Mouse (Mus musculus): ENCODE measurements around the gene Map1a.

The Map1a gene

GRCm38 (mm10) chr2:121288901-121289729, at the start of gene Map1a:
Map1a (plus strand) TSS chr2:121289600.
- peak; percentile 99 for DNase-seq

GRCm38 (mm10) chr2:121244099-121244498, 45.3 kb upstream of the Map1a start:
- DNase-seq: no peak

GRCm38 (mm10) chr2:121249758-121250157, 39.6 kb upstream of the Map1a start:
- no peak for DNase-seq

GRCm38 (mm10) chr2:121268446-121268845, 21.0 kb upstream of the Map1a start:
- DNase-seq: peak; percentile 82

GRCm38 (mm10) chr2:121270521-121271235, 18.7 kb upstream of the Map1a start:
- no peak for DNase-seq

- DNase-seq: peak; percentile 100
Observed at GRCm38 (mm10) chr2:121271236-121271927, 18.0 kb upstream of the Map1a start, which contains the start of gene Trp53bp1. Trp53bp1 (minus strand) TSS chr2:121271407.

- DNase-seq: no peak
Observed at GRCm38 (mm10) chr2:121271928-121272516, 17.4 kb upstream of the Map1a start.

- DNase-seq: peak; percentile 67
Observed at GRCm38 (mm10) chr2:121287850-121288249, 1.6 kb upstream of the Map1a start.

- DNase-seq: peak; percentile 86
Observed at GRCm38 (mm10) chr2:121289730-121290540, 535 bp downstream of the Map1a start.

- DNase-seq: no peak
Observed at GRCm38 (mm10) chr2:121292316-121293013, 3.1 kb downstream of the Map1a start.

GRCm38 (mm10) chr2:121294182-121294581, 4.8 kb downstream of the Map1a start:
- DNase-seq: peak; percentile 98

- peak; percentile 97 for DNase-seq
Observed at GRCm38 (mm10) chr2:121294753-121295607, 5.6 kb downstream of the Map1a start.

GRCm38 (mm10) chr2:121295608-121296571, 6.5 kb downstream of the Map1a start:
- DNase-seq: peak; percentile 95

GRCm38 (mm10) chr2:121296754-121297231, 7.4 kb downstream of the Map1a start:
- peak; percentile 88 for DNase-seq

GRCm38 (mm10) chr2:121297701-121298100, 8.3 kb downstream of the Map1a start:
- no peak for DNase-seq

GRCm38 (mm10) chr2:121298131-121298530, 8.7 kb downstream of the Map1a start:
- no peak for DNase-seq

GRCm38 (mm10) chr2:121299471-121299870, 10.1 kb downstream of the Map1a start:
- no peak for DNase-seq

GRCm38 (mm10) chr2:121300036-121300435, 10.6 kb downstream of the Map1a start:
- DNase-seq: no peak

- DNase-seq: peak; percentile 98
Observed at GRCm38 (mm10) chr2:121308997-121309416, 19.6 kb downstream of the Map1a start.
